Mouse (Mus musculus): ENCODE measurements at regions not wholly inside any gene's neighbourhood (a gene's known extent, or its start where the extent isn't known, plus 50 kb on each side); places are given as distances from the start of the nearest gene placed in this dataset.

DNA sequence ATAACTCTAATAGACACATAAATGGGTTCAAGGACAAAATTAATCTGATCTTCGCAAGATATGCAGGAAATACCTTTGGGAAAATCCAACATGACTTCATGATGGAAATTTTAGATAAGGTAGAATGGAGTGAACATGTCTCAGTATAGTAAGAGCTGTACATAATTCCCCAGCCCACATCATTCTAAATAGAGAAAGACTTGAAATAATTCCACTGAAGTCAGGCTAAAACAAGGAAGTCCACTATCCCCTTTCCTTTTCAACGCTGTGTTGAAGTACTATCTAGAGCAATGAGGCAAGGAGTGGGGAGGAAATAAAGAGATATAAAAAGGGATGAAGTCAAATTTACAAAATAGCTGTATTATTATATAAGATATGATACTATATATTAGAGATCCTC lies 733.9 kb upstream of the Epha7 start:
- TF ChIP-seq EP300 (IDR thresholded peaks at IDR 0.05) (no peak), CTCF (IDR thresholded peaks at IDR 0.05) (no peak)

Data from lung, postnatal 0 days (tissue).